Mouse (Mus musculus) spleen, embryonic (tissue): ENCODE results near the gene 1110017D15Rik.

ENCODE experiments used
- CTCF ChIA-PET: fragments of 350-600 bp; sonication (Branson Sonifier 250); formaldehyde crosslinking; loops from one replicate; lab custom pipeline; 2022; lab: Charles Lee

The 1110017D15Rik gene

DNA sequence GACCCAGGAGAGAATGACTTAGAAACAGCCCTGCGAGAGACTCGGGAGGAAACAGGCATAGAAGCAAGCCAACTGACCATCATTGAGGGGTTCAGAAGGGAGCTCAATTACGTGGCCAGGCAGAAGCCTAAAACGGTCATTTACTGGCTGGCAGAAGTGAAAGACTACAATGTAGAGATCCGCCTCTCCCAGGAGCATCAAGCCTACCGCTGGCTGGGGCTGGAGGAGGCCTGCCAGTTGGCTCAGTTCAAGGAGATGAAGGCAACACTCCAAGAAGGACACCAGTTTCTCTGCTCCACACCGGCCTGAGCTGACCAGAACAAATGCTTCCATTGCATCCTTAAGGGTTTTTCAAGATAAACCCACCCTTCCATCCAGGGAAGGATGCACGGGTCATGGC, 36.9 kb downstream of the 1110017D15Rik start:
- CTCF ChIA-PET, result no interaction called here

DNA sequence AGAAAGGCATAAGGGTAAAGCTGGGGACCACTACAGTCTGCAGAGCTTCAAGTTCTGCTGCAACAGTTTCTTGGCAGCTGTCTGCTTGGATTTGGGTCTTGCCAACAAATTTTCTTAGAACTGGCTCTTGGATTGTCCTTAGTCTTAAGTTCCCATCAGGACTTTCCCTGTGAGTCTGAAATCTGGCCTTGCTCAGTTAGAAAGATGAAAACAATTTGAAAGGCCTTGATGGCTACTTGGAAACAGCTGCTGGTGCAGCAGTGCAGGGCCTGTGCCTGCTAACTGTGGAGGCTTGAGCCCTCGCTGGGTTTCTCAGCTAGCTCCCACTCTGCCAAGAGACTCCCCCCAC, 37.7 kb downstream of the 1110017D15Rik start:
- CTCF ChIA-PET, result no interaction called here

DNA sequence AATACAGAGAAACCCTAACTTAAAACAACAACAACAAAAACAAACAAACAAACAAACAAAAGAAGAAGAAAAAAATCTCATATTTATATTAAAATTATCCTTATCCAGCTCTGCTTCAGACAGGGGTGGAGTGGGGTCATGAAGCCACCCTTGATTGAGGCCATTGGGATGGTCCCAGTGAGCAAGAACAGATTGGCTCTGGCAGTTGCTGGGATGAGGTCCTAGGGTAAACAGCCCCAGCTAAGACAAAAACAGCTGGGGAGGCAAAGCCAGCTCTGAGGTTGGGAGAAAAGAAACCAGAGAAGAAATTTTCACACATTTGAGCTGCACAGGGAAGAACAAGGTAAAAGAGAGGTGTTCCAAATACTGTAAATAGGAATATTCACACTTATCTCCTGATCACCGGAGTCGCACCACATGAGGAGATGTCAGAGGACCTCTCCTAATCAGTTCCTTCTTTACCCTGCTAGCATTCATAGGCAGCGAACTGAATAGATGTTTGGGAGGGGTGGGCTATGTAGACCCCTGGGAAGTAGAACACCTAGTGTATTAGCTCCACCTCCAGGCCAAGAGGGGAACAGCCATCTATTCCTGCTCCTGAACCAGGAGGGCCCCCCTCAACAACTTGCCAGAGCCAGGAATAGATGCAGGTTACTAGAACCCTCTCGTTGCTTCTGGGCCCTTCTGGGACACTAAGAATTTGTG, 38.2 kb downstream of the 1110017D15Rik start:
- CTCF ChIA-PET, result no interaction called here

DNA sequence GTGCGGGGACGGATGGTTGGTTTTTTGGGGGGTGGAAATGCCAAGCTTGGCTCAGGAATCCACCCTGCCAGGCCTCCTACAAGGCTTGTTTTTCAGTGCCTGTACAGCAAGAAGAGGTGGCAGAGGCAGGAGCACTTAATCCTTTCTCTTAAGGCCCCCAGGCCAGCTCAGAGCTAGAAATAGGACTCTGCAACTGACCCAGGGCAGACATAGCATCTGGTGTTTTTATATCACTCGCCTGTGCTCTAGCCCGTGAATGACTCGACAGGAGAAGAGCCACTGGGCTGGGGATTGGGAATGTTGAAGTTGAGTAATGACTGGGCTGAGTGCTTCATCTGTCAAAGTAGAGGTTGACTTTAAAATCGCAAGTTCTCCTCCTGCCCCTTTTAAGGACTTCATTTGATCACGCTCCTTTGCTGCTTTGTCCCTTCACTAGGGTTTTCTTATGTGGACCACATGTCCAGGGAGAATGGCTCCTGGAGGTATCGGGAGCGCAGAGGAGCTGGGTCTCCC, 39.4 kb downstream of the 1110017D15Rik start:
- CTCF ChIA-PET, result no interaction called here

DNA sequence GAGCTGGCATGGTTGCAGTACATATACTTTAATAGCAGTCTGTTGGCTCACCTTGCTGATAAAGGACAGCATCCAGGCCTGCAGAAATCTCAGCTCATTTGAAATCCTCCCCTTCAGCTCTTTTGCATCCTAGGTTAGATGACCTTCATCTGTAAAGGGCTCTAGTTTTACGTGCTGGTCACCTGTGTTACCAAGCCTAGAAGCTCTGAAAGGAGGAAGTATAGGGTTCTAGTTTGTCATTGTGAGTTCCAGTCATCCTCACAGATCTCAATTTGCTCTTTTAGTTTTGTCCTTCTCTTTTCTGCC, 45.8 kb downstream of the 1110017D15Rik start:
- CTCF ChIA-PET, result no interaction called here

DNA sequence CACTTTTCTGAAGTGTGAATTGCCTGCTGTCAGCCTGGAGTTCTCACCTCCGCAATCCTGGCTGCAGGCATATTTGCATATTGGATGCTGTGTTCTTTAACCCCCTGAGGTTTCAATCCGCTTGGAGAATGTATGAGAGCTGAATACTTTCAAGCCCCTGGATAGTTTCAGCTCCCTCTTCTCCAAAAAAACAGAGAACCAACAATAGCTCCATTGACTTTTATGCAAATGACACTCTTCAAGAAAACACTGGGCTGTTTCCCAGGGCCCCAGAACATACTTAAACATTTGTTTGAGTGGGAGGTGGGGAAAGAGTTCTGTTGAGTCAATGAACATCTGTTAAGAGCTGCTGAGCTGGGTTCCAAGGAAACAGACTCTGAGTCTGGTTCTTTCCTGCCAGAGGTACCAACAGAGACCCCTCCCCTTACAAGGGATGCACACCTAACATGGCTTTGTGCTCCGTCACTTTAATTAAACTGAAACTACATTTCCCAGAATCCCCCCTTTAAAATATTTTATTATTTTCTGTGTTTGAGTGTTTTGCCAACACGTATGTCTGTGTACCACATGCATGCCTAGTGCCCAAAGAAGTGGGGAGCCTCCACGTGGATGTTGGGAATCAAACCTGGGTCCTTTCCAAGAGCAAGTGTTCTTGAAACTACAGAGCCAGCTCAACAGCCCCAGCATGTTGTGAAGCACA, 46.3 kb downstream of the 1110017D15Rik start:
- CTCF ChIA-PET, result no interaction called here

DNA sequence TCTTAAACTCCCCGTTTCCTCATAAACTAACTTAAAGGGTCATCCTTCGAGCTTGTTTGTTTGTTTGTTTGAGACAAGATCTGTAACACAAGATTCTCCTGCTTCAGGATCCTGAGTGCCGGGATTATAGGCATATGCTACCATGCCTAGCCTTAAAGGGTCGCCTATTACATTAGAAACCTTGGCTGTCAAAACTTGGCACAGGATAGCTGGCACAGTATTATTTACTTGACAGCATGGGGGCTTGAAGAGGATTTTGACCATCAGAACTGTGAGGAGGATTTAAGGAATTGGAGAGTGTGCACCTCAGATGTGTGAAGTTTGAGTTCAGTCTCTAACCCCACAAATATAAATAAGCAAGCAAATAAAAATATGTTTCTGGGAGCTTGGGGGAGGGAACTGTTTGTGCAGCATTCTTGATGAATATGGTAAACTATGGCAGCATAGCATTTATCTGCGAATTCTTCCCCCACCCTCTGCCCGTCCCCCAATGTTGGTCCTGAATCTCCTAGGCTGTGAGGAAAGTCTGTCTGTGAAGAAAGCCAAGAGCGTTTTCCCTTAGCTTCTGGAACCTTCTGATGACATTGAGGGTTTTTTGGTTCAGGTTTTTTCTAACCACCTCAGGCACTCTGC, 47.0 kb downstream of the 1110017D15Rik start:
- CTCF ChIA-PET, result no interaction called here

DNA sequence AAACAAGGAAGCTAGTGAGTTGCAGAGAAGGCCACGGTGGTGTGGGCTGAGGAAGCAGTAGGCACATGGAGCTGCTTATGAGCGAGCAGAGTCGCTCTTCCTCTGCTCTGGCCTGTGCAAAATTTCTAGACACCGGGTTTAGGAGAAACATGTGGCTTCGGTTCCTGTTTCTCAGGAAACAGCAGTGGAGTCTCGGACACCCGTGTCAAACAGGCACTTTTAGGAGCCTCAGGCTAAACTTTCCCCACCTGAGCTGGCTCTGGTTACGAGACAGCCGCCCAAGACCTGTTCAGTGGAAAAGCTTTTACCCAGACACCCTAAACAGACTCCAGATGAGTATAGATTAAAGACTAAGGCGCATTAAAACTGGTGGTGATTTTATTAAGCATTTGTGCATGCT, 47.9 kb downstream of the 1110017D15Rik start:
- CTCF ChIA-PET, result interaction anchor here (0.8 kb wide), 1 partner anchor 477 kb away, joined by 9 read pairs; no protein-coding TSS in a partner anchor

DNA sequence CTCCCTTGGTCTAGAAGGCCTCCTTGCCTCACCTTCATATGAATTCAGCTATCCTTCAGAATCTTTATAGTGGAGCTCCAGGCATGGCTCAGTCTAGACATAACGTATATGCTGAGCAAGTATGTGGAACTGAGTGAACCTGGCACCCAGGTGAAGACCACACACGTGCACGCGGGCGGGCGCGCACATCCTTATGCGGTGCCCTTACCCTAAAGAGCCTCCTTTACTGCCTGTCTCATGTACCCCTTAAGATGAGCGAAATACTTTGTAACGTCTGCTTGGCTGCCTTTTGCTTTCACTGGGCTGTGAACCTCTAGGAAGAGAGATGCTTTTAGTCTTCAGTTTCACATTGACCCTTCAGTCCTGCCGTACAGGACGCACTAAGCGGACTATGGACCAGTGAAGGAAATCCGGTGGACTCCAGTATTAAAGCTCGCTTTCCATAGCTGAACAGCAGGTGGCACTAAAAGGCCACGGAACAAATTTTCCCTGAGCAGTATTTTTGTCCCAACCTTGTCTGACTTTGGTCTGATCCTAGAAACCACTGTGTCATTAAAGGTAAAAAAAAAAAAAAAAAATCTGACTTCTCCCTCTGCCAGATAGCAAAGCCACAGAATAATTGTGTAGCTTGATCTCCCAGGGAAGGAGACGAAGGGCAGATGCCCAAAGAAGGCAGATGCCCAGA, 48.6 kb downstream of the 1110017D15Rik start:
- CTCF ChIA-PET, result interaction anchor here (0.8 kb wide), 1 partner anchor 477 kb away, joined by 9 read pairs; no protein-coding TSS in a partner anchor

DNA sequence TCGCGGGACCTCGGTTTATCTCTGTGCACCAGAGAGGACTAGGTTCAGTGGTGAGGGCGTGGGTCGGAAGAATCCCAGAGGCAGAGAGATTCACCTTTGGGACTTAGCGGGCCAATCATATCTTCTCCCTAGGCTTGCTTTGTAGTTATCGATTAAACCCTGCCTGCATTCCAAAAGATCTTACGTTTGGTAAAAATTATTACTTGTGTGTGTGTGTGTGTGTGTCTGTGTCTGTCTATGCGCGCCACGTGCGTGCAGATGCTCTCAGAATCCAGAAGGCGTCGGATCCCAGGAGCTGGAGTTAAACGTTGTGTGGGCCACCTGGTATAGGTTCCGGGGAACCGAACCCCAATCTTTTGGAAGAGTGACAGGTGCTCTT, 51.9 kb downstream of the 1110017D15Rik start:
- CTCF ChIA-PET, result interaction anchor here (0.6 to 0.7 kb wide), 3 partner anchors 83 to 709 kb away, joined by 3 to 4 read pairs (median 3); no protein-coding TSS in a partner anchor

DNA sequence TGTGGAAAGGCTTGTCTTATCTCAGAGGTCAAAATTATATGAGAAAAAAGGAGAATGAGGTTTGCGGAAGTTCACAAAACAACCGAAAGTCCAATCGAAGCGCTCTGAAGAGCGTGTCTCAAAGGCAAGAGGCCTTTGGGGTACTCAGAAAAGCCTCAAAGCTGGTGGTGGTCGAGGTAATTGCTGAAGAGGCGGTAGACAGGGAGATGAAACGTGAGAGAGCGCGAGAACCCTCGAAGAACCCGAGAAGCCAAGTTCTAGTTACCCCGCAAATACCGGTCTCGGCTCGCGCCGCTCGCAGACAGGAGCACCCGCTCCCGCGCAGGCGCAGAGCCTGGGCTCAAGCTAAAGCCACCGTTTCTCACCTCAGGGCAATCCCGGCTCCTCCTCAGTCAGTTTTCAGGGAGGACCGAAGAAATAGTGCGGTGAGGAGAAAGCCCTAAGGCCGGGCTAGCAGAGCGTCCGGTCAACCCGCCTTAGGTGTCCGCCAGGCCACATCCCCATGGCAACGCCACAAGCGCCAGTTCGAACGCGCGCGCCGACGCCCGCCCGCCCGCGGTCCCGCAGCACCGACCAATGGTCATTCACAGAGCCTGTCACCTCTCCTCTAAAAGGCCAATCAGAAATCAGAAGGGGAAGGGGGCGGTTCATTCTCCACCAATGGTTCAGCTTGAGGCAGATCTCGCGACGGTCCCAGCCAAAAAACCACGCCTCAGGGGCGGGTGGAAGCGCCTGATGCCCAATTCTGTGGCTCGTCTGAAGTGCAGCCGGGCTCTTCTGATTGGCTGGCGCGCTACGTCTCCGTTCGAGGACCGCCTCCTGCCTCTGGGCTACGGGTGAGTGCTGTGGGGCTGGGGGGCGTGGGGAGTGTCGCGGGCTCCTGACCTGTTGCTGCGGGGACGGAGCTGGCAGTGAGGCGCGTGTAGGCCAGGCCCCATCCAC, 52.5 kb downstream of the 1110017D15Rik start, which contains the start of the genes Kif24 and Nudt2:
Kif24 (minus strand) TSS at position 543 of the 942 bp plus-strand sequence.
Nudt2 (plus strand) TSS at position 807 of the 942 bp plus-strand sequence.
- CTCF ChIA-PET, result interaction anchor here (0.7 kb wide), 1 partner anchor 708 kb away, joined by 4 read pairs; no protein-coding TSS in a partner anchor

DNA sequence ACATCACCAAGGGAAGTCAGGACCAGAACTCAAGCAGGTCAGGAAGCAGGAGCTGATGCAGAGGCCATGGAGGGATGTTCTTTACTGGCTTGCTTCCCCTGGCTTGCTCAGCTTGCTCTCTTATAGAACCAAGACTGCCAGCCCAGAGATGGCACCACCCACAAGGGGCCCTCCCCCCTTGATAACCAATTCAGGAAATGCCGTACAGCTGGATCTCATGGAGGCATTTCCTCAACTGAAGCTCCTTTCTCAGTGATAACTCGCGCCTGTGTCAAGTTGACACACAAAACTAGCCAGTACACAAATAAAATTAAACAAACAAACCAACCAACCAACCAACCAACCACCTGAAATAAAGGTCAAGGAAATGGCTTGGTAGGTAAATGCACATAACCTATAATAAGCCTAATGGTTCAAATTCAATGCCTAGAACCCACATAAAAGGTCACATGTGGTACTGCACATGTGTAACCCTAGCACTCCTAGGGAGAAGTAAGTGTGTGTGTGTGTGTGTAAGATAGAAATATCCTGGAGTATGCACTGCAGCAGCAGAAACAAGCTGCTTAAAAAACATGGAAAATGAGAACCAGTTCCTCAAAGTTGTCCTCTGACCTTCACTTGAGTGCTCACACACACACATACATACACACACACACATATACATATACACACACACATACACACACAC, 53.9 kb downstream of the 1110017D15Rik start:
- CTCF ChIA-PET, result interaction anchor here (0.7 kb wide), 1 partner anchor 758 kb away, joined by 3 read pairs; no protein-coding TSS in a partner anchor

DNA sequence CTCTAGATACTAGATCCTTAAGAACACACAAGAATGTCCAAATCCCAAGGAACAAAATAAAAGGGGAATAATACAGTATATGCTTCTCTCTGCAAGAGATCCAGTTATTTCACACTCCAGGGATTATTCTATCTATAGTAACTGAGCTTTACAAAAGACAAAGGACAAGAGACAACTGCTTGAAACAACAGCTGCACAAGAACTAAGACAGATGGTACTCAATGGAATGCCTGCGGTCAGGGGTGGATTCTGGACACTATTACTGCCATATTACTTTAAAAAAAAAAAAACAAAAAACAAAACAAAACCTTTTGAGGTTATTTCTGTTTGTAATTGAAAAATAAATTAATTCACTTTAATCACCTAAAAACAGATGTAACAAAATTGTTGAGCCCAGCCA, 56.4 kb downstream of the 1110017D15Rik start:
- CTCF ChIA-PET, result no interaction called here
